Mouse (Mus musculus) heart, postnatal 0 days (tissue): ENCODE measurements around the gene Dnajb12. TPM values are rescaled to one million over a fixed set of nuclear protein-coding genes. Genes with fewer than 3 reads are reported as not detected.

Experiments used
- ATAC-seq: fragments of 200-750 bp; cut with Nextera tagmentation; 2 replicates; pipeline ENCODE4 v1.8.0; 2017; ENCODE audit warnings: low read depth, moderate number of reproducible peaks, moderate library complexity; ENCODE audit not compliant: insufficient read depth
- DNase-seq: peaks from one replicate; pipeline ENCODE4 v3.0.0-alpha.2; 2016; ENCODE audit warnings: low spot score
- H3K27ac ChIP-seq: fragments of 300-500 bp; sonication (generic); 2 replicates; pipeline ENCODE4 v1.5.1; 2014; ENCODE audit warnings: low read depth, mild to moderate bottlenecking
- H3K27me3 ChIP-seq: fragments of 300-500 bp; sonication (generic); 2 replicates; pipeline ENCODE4 v1.6.1; 2014; ENCODE audit warnings: low read length, mixed read lengths; ENCODE audit not compliant: control insufficient read depth, insufficient read depth
- H3K36me3 ChIP-seq: fragments of 300-500 bp; sonication (generic); replicated peaks from 2 replicates; pipeline ENCODE4 v1.6.1; 2014; ENCODE audit warnings: low read length, mixed read lengths; ENCODE audit not compliant: control insufficient read depth, insufficient read depth
- H3K4me1 ChIP-seq: fragments of 300-500 bp; sonication (generic); 2 replicates; pipeline ENCODE4 v1.6.1; 2014; ENCODE audit warnings: antibody characterized with exemption; ENCODE audit not compliant: control insufficient read depth, insufficient read depth
- H3K4me2 ChIP-seq: fragments of 300-500 bp; sonication (generic); 2 replicates; pipeline ENCODE4 v1.6.1; 2014; ENCODE audit warnings: low read depth, mild to moderate bottlenecking, low read length, moderate library complexity
- H3K4me3 ChIP-seq: fragments of 300-500 bp; sonication (generic); 2 replicates; pipeline ENCODE4 v1.5.1; 2014; ENCODE audit warnings: low read depth, low read length
- H3K9ac ChIP-seq: fragments of 300-500 bp; sonication (generic); replicated peaks from 2 replicates; pipeline ENCODE4 v1.6.1; 2014; ENCODE audit warnings: low read depth, low read length, mixed read lengths
- H3K9me3 ChIP-seq: fragments of 300-500 bp; sonication (generic); replicated peaks from 2 replicates; pipeline ENCODE4 v1.6.1; 2016; ENCODE audit warnings: low read length; ENCODE audit not compliant: control insufficient read depth
- CTCF ChIP-seq: IDR thresholded peaks from 2 replicates; pipeline ENCODE4 v1.5.1; 2016; ENCODE audit warnings: antibody characterized with exemption, control low read depth, low read depth
- EP300 ChIP-seq: IDR thresholded peaks from 2 replicates; pipeline ENCODE4 v1.6.1; 2016; ENCODE audit warnings: antibody characterized with exemption, low read depth
- WGBS: fragments of 180-500 bp; shearing (Covaris S2); extraction: QIAGEN DNeasy Blood & Tissue Kit; methylation state at CpG from one replicate; pipeline ENCODE4 v1.1.7; 2014; 5-methylcytosine and 5-hydroxymethylcytosine counted together
- polyA plus RNA-seq: library from polyadenylated mRNA; unstranded; fragments of >200 nt; fragmentation: Nextera tagmentation; extraction: Ambion mirVana; gene quantifications from 2 replicates; pipeline ENCODE4 v1.2.1, GENCODE M21; 2015
- total RNA-seq: library from RNA; depleted of rRNA; stranded (reverse); fragments of >200 nt; gene quantifications from 2 replicates; pipeline ENCODE4 v1.2.3, GENCODE M21; 2014; ENCODE audit warnings: low replicate concordance

The Dnajb12 gene
- total and polyA plus RNA-seq, 2 experiments from 2014 or later: 18.5 to 48.5 TPM

GRCm38 (mm10) chr10:59889339-59889738 is 10.0 kb downstream of the Dnajb12 start:
- no peaks in the 10 kb centered on the region for H3K27me3 ChIP-seq
- no peak for TF ChIP-seq EP300
- TF ChIP-seq CTCF: no peak
- peaks cover 36% of the 10 kb centered on the region for H3K36me3 ChIP-seq
- ATAC-seq (no peak), DNase-seq (no peak)
- H3K9ac ChIP-seq: no peak overlapping the region
- H3K27ac ChIP-seq: no peak overlapping the region
- H3K9me3 ChIP-seq: no peaks in the 10 kb centered on the region
- no peaks in the 10 kb centered on the region for H3K4me1 ChIP-seq
- no peak overlapping the region for H3K4me3 ChIP-seq
- no peak overlapping the region for H3K4me2 ChIP-seq
- 84% methylated on average over 7 of the region's 7 CpGs for WGBS

GRCm38 (mm10) chr10:59889953-59890751 is 10.8 kb downstream of the Dnajb12 start:
- Histone ChIP-seq H3K27ac (no peak overlapping the region), H3K36me3 (peaks cover 41% of the 10 kb centered on the region)
- ATAC-seq: no peak

GRCm38 (mm10) chr10:59892977-59893376 is 13.6 kb downstream of the Dnajb12 start:
- Histone ChIP-seq H3K27ac (no peak overlapping the region), H3K9ac (no peak overlapping the region), H3K4me1 (peaks cover 14% of the 10 kb centered on the region), H3K9me3 (no peaks in the 10 kb centered on the region), H3K4me2 (no peak overlapping the region), H3K4me3 (no peak overlapping the region), H3K36me3 (peaks cover 66% of the 10 kb centered on the region), H3K27me3 (no peaks in the 10 kb centered on the region)
- 48% methylated on average over 6 of the region's 6 CpGs for WGBS
- ATAC-seq: 0 out of 2 replicates have a peak, but pooled peaks have one; percentile 22
- TF ChIP-seq CTCF (peak; percentile 99), EP300 (no peak)
- peak; percentile 63 for DNase-seq

More at GRCm38 (mm10) chr10:59889953-59890751, 10.8 kb downstream of the Dnajb12 start:
- no peak overlapping the region for H3K4me3 ChIP-seq
- no peak overlapping the region for H3K4me2 ChIP-seq
- no peaks in the 10 kb centered on the region for H3K9me3 ChIP-seq
- no peak for TF ChIP-seq EP300
- no peak for TF ChIP-seq CTCF
- WGBS: 86% methylated on average over 15 of the region's 15 CpGs
- H3K4me1 ChIP-seq: peaks cover 3% of the 10 kb centered on the region; the same call in 1 of the 2 replicates
- no peaks in the 10 kb centered on the region for H3K27me3 ChIP-seq
- H3K9ac ChIP-seq: no peak overlapping the region
- DNase-seq: no peak

- ATAC-seq (peak; percentile 26; the same call in 1 of the 2 replicates), DNase-seq (peak; percentile 86)
- Histone ChIP-seq H3K4me1 (peaks cover 29% of the 10 kb centered on the region), H3K9me3 (no peaks in the 10 kb centered on the region), H3K27ac (no peak overlapping the region), H3K4me3 (no peak overlapping the region), H3K9ac (no peak overlapping the region), H3K4me2 (no peak overlapping the region), H3K36me3 (peaks cover 70% of the 10 kb centered on the region), H3K27me3 (no peaks in the 10 kb centered on the region)
- no peak for TF ChIP-seq EP300
- peak; percentile 98 for TF ChIP-seq CTCF
- WGBS: 80% methylated on average over 25 of the region's 25 CpGs
Observed at GRCm38 (mm10) chr10:59894251-59895160, 15.2 kb downstream of the Dnajb12 start.

GRCm38 (mm10) chr10:59895460-59896186 is 16.3 kb downstream of the Dnajb12 start:
- Histone ChIP-seq H3K9ac (no peak overlapping the region), H3K36me3 (peaks cover 68% of the 10 kb centered on the region), H3K27ac (peak overlapping the region; percentile 30; the same call in 1 of the 2 replicates), H3K4me3 (no peak overlapping the region), H3K27me3 (no peaks in the 10 kb centered on the region), H3K4me2 (no peak overlapping the region), H3K9me3 (no peaks in the 10 kb centered on the region), H3K4me1 (peaks cover 36% of the 10 kb centered on the region)
- TF ChIP-seq CTCF (no peak), EP300 (no peak)
- DNase-seq (no peak), ATAC-seq (no peak)
- 94% methylated on average over 17 of the region's 17 CpGs for WGBS
